Mouse (Mus musculus): Measurements from ENCODE around the gene Gm10134. TPM values are rescaled to one million over a fixed set of nuclear protein-coding genes. Genes with fewer than 3 reads are reported as not detected.
A peak's percentile ranks its signal among the peaks of the same experiment; 100 is the strongest.

Gene Gm10134
- polyA plus RNA-seq, 2 experiments = not detected

- no peaks in the 10 kb centered on the region for H3K9me3 ChIP-seq (ENCODE audit: control insufficient read depth, low read length)
- peaks cover 0 to 3% of the 10 kb centered on the region in 2 experiments; a peak in 1 of 4 replicates for H3K4me1 ChIP-seq (replicated peaks; ENCODE audit: control insufficient read depth in 2 of 2, insufficient read depth in 2 of 2, low read length in 1 of 2)
- no peak overlapping the region for H3K9ac ChIP-seq (replicated peaks)
- H3K4me2 ChIP-seq (ENCODE audit: low read depth) = no peak overlapping the region
- TF ChIP-seq EP300 (IDR thresholded peaks at IDR 0.05; ENCODE audit: low read depth) = no peak
- TF ChIP-seq CTCF (IDR thresholded peaks at IDR 0.05; ENCODE audit: low read depth) = peak; percentile 47; the same call in 1 of the 2 replicates
- H3K27me3 ChIP-seq (ENCODE audit: control insufficient read depth, insufficient read depth, low read length) = no peaks in the 10 kb centered on the region
- H3K4me3 ChIP-seq (ENCODE audit: insufficient read depth in 1 of 2, low read depth in 2 of 2, low read length in 2 of 2) = no peak overlapping the region
- H3K27ac ChIP-seq = no peak overlapping the region
- WGBS (ENCODE audit: insufficient replicate concordance) = 21% methylated on average over 12 of the region's 12 CpGs
- ATAC-seq (ENCODE audit: insufficient read depth) = no peak
- no peaks in the 10 kb centered on the region for H3K36me3 ChIP-seq (replicated peaks; ENCODE audit: control insufficient read depth, insufficient read depth, low read depth)
- no peak for DNase-seq (ENCODE audit: low read depth in 3 of 3, low spot score in 3 of 3)
Measured at GRCm38 (mm10) chr2:28525943-28526876, 20.3 kb downstream of the Gm10134 start.

GRCm38 (mm10) chr2:28527436-28528353 lies 21.8 kb downstream of the Gm10134 start:
- Histone ChIP-seq H3K9ac (replicated peaks) (no peak overlapping the region), H3K4me2 (ENCODE audit: low read depth) (no peak overlapping the region), H3K27me3 (ENCODE audit: control insufficient read depth, insufficient read depth, low read length) (no peaks in the 10 kb centered on the region), H3K4me3 (ENCODE audit: insufficient read depth in 1 of 2, low read depth in 2 of 2, low read length in 2 of 2) (no peak overlapping the region), H3K27ac (no peak overlapping the region), H3K36me3 (replicated peaks; ENCODE audit: control insufficient read depth, insufficient read depth, low read depth) (no peaks in the 10 kb centered on the region), H3K4me1 (replicated peaks; ENCODE audit: control insufficient read depth in 2 of 2, insufficient read depth in 2 of 2, low read length in 1 of 2) (peaks cover 0 to 3% of the 10 kb centered on the region in 2 experiments; a peak in 1 of 4 replicates), H3K9me3 (ENCODE audit: control insufficient read depth, low read length) (no peaks in the 10 kb centered on the region)
- ATAC-seq (ENCODE audit: insufficient read depth) = no peak
- TF ChIP-seq EP300 (IDR thresholded peaks at IDR 0.05; ENCODE audit: low read depth) = no peak
- TF ChIP-seq CTCF (IDR thresholded peaks at IDR 0.05; ENCODE audit: low read depth) = no peak
- 72% methylated on average over 20 of the region's 20 CpGs for WGBS (ENCODE audit: insufficient replicate concordance)
- DNase-seq (ENCODE audit: low read depth in 3 of 3, low spot score in 3 of 3) = no peak

- no peak for ATAC-seq (ENCODE audit: insufficient read depth)
- no peak overlapping the region for H3K4me2 ChIP-seq (ENCODE audit: low read depth)
- TF ChIP-seq EP300 (IDR thresholded peaks at IDR 0.05; ENCODE audit: low read depth) (no peak), CTCF (IDR thresholded peaks at IDR 0.05; ENCODE audit: low read depth) (no peak)
- H3K27ac ChIP-seq = no peak overlapping the region
- H3K36me3 ChIP-seq (replicated peaks; ENCODE audit: control insufficient read depth, insufficient read depth, low read depth) = no peaks in the 10 kb centered on the region
- H3K27me3 ChIP-seq (ENCODE audit: control insufficient read depth, insufficient read depth, low read length) = no peaks in the 10 kb centered on the region
- H3K9me3 ChIP-seq (ENCODE audit: control insufficient read depth, low read length) = no peaks in the 10 kb centered on the region
- no peak for DNase-seq (ENCODE audit: low read depth in 3 of 3, low spot score in 3 of 3)
- H3K9ac ChIP-seq (replicated peaks) = no peak overlapping the region
- H3K4me1 ChIP-seq (replicated peaks; ENCODE audit: control insufficient read depth in 2 of 2, insufficient read depth in 2 of 2, low read length in 1 of 2) = peaks cover 0 to 3% of the 10 kb centered on the region in 2 experiments; a peak in 1 of 4 replicates
- WGBS (ENCODE audit: insufficient replicate concordance) = 64% methylated on average over 7 of the region's 7 CpGs
- H3K4me3 ChIP-seq (ENCODE audit: insufficient read depth in 1 of 2, low read depth in 2 of 2, low read length in 2 of 2) = no peak overlapping the region
Measured at GRCm38 (mm10) chr2:28528354-28528730, 22.4 kb downstream of the Gm10134 start.

- Histone ChIP-seq H3K4me3 (ENCODE audit: insufficient read depth in 1 of 2, low read depth in 2 of 2, low read length in 2 of 2) (no peak overlapping the region), H3K27ac (no peak overlapping the region), H3K9me3 (ENCODE audit: control insufficient read depth, low read length) (no peaks in the 10 kb centered on the region), H3K27me3 (ENCODE audit: control insufficient read depth, insufficient read depth, low read length) (no peaks in the 10 kb centered on the region), H3K36me3 (replicated peaks; ENCODE audit: control insufficient read depth, insufficient read depth, low read depth) (no peaks in the 10 kb centered on the region), H3K4me2 (ENCODE audit: low read depth) (no peak overlapping the region), H3K9ac (replicated peaks) (no peak overlapping the region), H3K4me1 (replicated peaks; ENCODE audit: control insufficient read depth in 2 of 2, insufficient read depth in 2 of 2, low read length in 1 of 2) (peaks cover 0 to 3% of the 10 kb centered on the region in 2 experiments; a peak in 1 of 4 replicates)
- DNase-seq (ENCODE audit: low read depth in 3 of 3, low spot score in 3 of 3) (no peak), ATAC-seq (ENCODE audit: insufficient read depth) (no peak)
- TF ChIP-seq EP300 (IDR thresholded peaks at IDR 0.05; ENCODE audit: low read depth) = no peak
- TF ChIP-seq CTCF (IDR thresholded peaks at IDR 0.05; ENCODE audit: low read depth) = no peak
- WGBS (ENCODE audit: insufficient replicate concordance) = 67% methylated on average over 4 of the region's 4 CpGs
Measured at GRCm38 (mm10) chr2:28529856-28530255, 24.0 kb downstream of the Gm10134 start.
